In genomic region chr17:57214676-57215387, GRCm38 (mm10) we compare ENCODE assay signal across 9 mouse cellular contexts. TPM values are rescaled to one million over a fixed set of nuclear protein-coding genes. Genes with fewer than 3 reads are reported as not detected.
DNase-seq lines count a peak whose midpoint lies in the region; ATAC-seq lines count a peak whose summit lies in the region.
"Had no signal": no experiment of that assay in that cellular context is flagged by ENCODE, and none has a peak within 500 bp of the region (broad histone marks: within the 10 kb centered on the region; RNA-seq: fewer than 3 reads in every experiment).

No protein-coding gene starts in this region.

- no peak overlapping the region for H3K4me3 ChIP-seq in neural tube, embryonic 11.5 days (ENCODE audit: low read depth, low read length)

- H3K9ac ChIP-seq in neural tube, embryonic 11.5 days (ENCODE audit: low read length): no peak overlapping the region; the same call in 1 of the 2 replicates

- no peaks in the 10 kb centered on the region for H3K27me3 ChIP-seq in neural tube, embryonic 11.5 days (ENCODE audit: control insufficient read depth, insufficient read depth, low read length)

- peak; percentile 27 for DNase-seq in neural tube, embryonic 11.5 days (ENCODE audit: low spot score)
- no peak for DNase-seq in neural tube, embryonic 10.5 days (ENCODE audit: extremely low spot score, low spot score)
- DNase-seq in embryo, embryonic 9.5 days (ENCODE audit: extremely low spot score): peak; percentile 18
- no peak for DNase-seq in T-cell, adult 2 months (ENCODE audit: low spot score)
- DNase-seq in frontal cortex, postnatal 25 days (ENCODE audit: low spot score in 2 of 2): no peak
- DNase-seq in spleen, postnatal 4 days (ENCODE audit: low spot score in 2 of 2): no peak
- DNase-seq: cerebellum, adult 9-11 months; lung, postnatal 36 days had no signal

- peak; percentile 49; the same call in 1 of the 2 replicates for ATAC-seq in neural tube, embryonic 11.5 days (ENCODE audit: insufficient read depth, low FRiP score, low TSS enrichment)
- ATAC-seq in megakaryocyte, adult 5-6 weeks (ENCODE audit: poor library complexity, severe bottlenecking): 0 out of 2 replicates have a peak, but pooled peaks have one; percentile 27

- H3K27ac ChIP-seq in neural tube, embryonic 11.5 days (ENCODE audit: low read depth, low read length): no peak overlapping the region

- no peaks in the 10 kb centered on the region for H3K9me3 ChIP-seq in neural tube, embryonic 11.5 days (ENCODE audit: control insufficient read depth, low read length)

- no peaks in the 10 kb centered on the region for H3K36me3 ChIP-seq in neural tube, embryonic 11.5 days (ENCODE audit: control insufficient read depth, insufficient read depth, low read length)

- H3K4me2 ChIP-seq in neural tube, embryonic 11.5 days (ENCODE audit: low read depth): no peak overlapping the region

- H3K4me1 ChIP-seq in neural tube, embryonic 11.5 days (ENCODE audit: control insufficient read depth, insufficient read depth, low read length): no peaks in the 10 kb centered on the region

- 44% methylated on average over 13 of the region's 13 CpGs for WGBS in neural tube, embryonic 11.5 days

RNA-seq across cellular contexts. Expression of gene C3, which starts 13.1 kb away (rescaled TPM):
- 0.49 and 0.66 TPM in 2 replicates for polyA plus RNA-seq in neural tube, embryonic 11.5 days (2014; fragmentation: Nextera tagmentation; extraction: Ambion mirVana)
- 699 and 776 TPM in 2 replicates for total RNA-seq in megakaryocyte, adult 5-6 weeks (2015)
- total RNA-seq in megakaryocyte, adult 5-6 weeks (2017): 1,145 and 1,156 TPM in 2 replicates

RNA-seq across cellular contexts. Expression of gene Tnfsf14, which starts 20.9 kb away (rescaled TPM):
- polyA plus RNA-seq in neural tube, embryonic 11.5 days (2014; fragmentation: Nextera tagmentation; extraction: Ambion mirVana): 0.28 TPM in 1 of 2 replicates, not detected in the other
- 5.5 and 6.3 TPM in 2 replicates for total RNA-seq in megakaryocyte, adult 5-6 weeks (2015)
- 15.6 and 15.7 TPM in 2 replicates for total RNA-seq in megakaryocyte, adult 5-6 weeks (2017)

RNA-seq across cellular contexts. Expression of gene Gpr108, which starts 33.4 kb away (rescaled TPM):
- 24.2 and 29.1 TPM in 2 replicates for polyA plus RNA-seq in neural tube, embryonic 11.5 days (2014; fragmentation: Nextera tagmentation; extraction: Ambion mirVana)
- total RNA-seq in megakaryocyte, adult 5-6 weeks (2015): 36.6 and 39.1 TPM in 2 replicates
- 36.6 and 37.7 TPM in 2 replicates for total RNA-seq in megakaryocyte, adult 5-6 weeks (2017)

RNA-seq across cellular contexts. Expression of gene Trip10, which starts 34.4 kb away (rescaled TPM):
- polyA plus RNA-seq in neural tube, embryonic 11.5 days (2014; fragmentation: Nextera tagmentation; extraction: Ambion mirVana): 21.3 and 21.7 TPM in 2 replicates
- total RNA-seq in megakaryocyte, adult 5-6 weeks (2015): 3.6 and 5.4 TPM in 2 replicates
- 9.0 and 9.4 TPM in 2 replicates for total RNA-seq in megakaryocyte, adult 5-6 weeks (2017)

Comparison
In these comparisons a context has a peak if more than half of its experiments do, and no peak if none do; other contexts are left out.
1. DNase-seq: peak in neural tube, embryonic 11.5 days (single experiment) and embryo, embryonic 9.5 days (single experiment); none in neural tube, embryonic 10.5 days (single experiment), T-cell, adult 2 months (single experiment), frontal cortex, postnatal 25 days (0 of 2) and spleen, postnatal 4 days (0 of 2).